Mouse (Mus musculus): ENCODE measurements around the gene Babam2.

DNA sequence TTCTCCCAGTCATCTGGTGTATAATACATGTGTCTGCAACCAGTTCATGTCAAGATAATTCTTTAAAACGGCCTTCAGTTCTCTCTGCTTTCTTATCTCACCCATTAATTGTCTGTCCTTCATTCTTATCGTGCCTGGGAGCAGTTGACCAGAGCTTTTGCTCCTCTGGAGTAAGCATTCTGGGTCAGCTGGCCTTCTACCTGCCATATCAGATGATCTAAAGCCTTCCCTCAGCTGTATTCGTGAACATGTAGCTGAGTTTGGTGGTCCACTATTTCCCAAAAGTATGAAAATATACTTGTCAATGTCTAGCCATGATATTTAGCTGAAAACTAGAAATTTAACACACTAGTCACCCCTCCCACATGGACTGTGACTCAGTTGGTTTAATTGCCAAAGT lies 304.3 kb downstream of the Babam2 start:
- TF ChIP-seq USF1 (IDR thresholded peaks at IDR 0.05; ENCODE audit: low read depth) (no peak), POLR2A (IDR thresholded peaks at IDR 0.05; ENCODE audit: insufficient read length, low read depth) (no peak), E2F4 (IDR thresholded peaks at IDR 0.05; ENCODE audit: insufficient read depth) (no peak), TCF12 (IDR thresholded peaks at IDR 0.05; ENCODE audit: insufficient read depth, poor library complexity, severe bottlenecking) (no peak), MAX (IDR thresholded peaks at IDR 0.05; ENCODE audit: low read depth) (no peak), MYOD1 (IDR thresholded peaks at IDR 0.05; ENCODE audit: control insufficient read depth in 1 of 3, insufficient read length in 2 of 3, low read depth in 2 of 3) (no peak), MYOG (IDR thresholded peaks at IDR 0.05; ENCODE audit: control insufficient read depth in 1 of 3, insufficient read depth in 1 of 3, insufficient read length in 2 of 3, low read depth in 2 of 3) (no peak), CEBPB (IDR thresholded peaks at IDR 0.05; ENCODE audit: insufficient read depth, poor library complexity, severe bottlenecking) (no peak), SRF (IDR thresholded peaks at IDR 0.05; ENCODE audit: control insufficient read depth, insufficient read length, low read depth) (no peak), POLR2AphosphoS2 (IDR thresholded peaks at IDR 0.05; ENCODE audit: insufficient read length, low read depth) (no peak), REST (IDR thresholded peaks at IDR 0.05; ENCODE audit: insufficient read depth, insufficient read length) (no peak), TCF3 (IDR thresholded peaks at IDR 0.05; ENCODE audit: insufficient read length, low read depth) (no peak)
